Mouse (Mus musculus): ENCODE results near the gene Olfr643.

Olfr643 gene

DNA sequence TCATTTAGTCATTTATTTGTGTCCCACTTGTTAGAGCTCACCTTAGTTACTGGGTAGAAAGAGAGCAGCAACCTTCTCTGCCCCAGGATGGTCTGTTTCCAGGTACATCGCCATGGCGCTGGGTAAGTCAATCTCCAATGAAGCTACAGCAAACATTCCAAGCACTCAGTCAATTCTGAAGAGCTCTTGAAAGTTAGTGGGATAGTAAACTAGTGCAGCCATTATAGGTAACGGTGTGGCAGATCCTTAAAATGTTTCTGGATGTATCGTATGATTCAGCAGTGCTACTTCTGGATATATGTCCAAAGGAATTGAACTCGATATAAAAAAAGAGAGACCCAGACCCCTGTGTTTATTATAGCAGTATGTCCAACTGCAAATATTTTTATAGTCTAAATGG, at the start of gene Olfr643:
Gene Olfr643 (minus strand): TSS at position 101 of the 400 bp plus-strand sequence.
- peak; percentile 0 for DNase-seq (ENCODE audit: low spot score)

DNA sequence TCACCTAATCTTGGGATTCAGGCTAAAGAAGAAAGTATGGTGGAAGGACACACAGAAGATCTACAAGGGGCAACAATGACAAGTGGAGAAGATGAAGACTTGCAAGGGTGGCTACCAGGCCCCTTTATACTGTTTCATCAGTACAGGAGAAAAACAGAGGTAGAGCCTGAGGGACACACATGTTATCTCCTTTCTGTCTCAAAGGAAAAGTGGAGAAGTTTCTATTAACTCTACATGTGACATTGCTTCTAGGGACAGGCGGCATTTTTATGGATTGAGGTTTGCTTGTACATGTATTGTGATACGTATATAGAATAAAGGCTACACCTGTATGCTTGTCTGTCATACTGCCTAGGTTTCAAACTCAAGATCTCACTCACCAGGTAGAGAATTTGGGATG, 46.1 kb upstream of the Olfr643 start, which contains the start of gene Olfr648:
Gene Olfr648 (minus strand): TSS at position 101 of the 400 bp plus-strand sequence.
- DNase-seq (ENCODE audit: low spot score) = no peak

DNA sequence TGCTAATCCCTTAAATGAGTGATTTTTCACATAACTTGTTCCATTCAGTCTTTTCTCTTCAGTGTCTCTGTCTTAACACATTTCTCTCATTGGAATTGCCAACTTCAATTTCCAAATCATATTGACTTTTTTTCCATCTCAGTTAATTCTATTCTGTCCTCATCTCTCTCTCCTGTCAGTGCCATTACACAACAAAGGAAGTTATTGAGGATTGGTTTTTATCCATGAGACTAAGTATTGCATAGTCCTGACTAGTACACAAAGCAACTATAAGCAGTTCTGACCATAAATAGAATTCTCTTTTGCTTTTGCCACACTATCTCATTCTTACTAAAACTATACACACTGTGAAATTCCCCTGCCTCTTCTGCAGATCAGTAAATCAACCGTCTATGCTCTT, 41.9 kb upstream of the Olfr643 start:
- DNase-seq (ENCODE audit: low spot score) = no peak

DNA sequence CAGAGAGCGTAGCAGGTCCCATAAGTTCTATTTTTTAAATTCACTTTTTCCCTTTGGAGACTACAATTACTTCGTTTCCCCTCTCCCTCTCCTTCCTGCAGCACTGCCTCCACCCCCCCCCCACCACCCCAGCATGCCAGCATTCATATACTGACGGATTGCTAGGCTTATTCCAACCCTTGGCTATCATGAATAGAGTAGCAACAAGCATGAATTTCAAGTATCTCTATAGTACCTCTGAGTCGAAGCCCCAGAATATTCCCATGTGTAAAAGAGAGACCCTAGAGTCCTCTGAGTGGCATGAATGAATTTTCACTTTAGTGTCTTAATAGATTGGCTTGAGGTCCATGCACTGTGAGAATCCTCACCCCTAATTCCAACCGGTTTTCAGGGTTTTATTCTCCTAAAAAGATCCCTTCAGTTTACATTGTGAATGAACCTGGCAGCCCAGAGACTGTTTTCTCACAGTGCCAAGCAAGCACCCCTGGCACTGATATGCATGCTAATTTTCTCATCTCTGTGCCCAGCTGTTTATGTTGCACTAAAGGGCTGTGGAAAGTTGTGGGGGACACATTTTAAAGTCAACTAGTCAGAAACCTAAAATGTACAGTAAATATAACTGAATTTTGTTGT, 41.3 kb upstream of the Olfr643 start:
- DNase-seq (ENCODE audit: low spot score) = no peak

DNA sequence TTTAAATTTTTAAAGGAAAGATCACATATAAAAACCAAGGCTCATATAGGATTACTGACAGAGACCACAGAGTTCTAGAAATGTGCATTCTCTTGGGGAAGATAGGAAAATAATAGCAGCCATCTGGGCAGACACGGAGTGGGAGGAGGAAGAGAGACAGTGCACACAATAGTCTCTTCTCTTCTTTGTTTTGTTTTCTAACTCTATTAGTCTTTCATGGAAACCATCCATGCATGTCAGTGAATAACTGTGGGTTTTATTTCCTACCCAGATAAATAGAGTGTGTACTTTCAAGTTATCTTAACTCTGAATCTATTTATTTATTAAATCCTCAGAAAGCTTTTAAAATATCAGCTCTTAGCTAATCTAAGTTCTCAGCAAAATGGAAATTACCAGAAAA, 37.9 kb upstream of the Olfr643 start:
- DNase-seq (ENCODE audit: low spot score) = no peak

DNA sequence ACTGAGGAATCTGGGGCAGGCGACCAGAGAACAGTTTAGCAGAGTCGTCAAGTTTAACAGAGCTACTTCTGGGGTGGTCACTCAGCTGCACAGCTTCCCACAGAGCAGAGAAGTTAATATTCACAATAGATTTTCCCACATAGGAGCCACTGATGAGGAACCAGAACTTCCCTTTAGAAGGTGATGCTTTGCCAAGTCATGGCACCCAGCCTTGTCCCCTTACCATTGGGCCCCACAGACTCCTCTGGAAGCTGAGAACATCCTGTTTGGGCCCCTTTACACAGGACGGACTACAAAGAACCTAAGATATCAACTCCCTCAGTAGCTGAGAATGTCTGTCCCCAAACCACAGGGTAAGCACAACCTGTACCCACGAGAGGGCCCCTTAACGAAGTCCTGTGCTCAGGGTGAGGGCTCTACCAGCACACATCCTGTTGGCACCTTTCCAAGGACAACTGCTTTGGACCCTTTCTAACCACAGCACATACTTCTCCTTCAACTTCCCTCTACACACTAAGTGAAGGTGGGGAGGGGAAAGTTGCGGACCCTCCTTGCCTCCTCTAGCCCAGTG, 32.5 kb upstream of the Olfr643 start:
- DNase-seq (ENCODE audit: low spot score) = peak; percentile 2

DNA sequence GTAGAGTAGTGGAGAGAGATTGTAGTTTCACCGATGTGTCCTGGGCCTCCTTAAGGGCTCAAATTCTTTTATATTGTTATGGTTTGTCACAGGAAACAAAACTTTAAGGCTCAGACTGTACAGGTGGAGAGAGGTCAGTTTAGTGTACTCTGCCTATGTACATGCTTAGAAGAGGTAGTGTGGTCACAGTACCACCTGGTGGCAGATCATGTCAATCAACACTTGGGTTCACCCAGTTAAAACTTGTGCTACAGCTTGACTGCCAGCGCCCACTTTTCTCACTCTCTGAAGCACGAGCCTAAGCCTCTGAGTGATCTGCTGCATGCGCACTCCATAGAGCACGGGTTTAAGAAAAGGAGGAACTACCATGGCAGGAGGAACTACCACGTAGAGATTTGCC, 29.9 kb upstream of the Olfr643 start:
- DNase-seq (ENCODE audit: low spot score) = no peak

DNA sequence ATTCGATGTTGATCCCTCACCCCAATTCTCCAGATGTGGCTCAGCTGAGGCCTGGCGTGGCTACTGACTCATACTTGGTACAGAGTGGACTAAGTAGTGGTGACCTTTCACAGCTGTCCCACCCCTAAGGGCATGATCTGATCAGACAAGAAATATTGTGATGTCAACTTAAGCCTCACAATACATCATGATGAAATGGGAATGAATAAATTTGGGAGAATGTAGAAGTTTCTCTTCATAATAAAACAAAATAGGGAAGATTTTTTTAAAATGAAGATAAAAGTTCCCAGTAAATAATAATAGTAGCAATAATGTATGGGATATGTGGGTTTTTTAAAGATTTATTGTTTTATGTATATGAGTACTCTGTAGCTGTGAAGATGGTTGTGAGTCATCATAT, 13.3 kb upstream of the Olfr643 start, which contains the start of gene Ubqlnl:
Gene Ubqlnl (minus strand): TSS at position 101 of the 400 bp plus-strand sequence.
- DNase-seq (ENCODE audit: low spot score) = no peak

DNA sequence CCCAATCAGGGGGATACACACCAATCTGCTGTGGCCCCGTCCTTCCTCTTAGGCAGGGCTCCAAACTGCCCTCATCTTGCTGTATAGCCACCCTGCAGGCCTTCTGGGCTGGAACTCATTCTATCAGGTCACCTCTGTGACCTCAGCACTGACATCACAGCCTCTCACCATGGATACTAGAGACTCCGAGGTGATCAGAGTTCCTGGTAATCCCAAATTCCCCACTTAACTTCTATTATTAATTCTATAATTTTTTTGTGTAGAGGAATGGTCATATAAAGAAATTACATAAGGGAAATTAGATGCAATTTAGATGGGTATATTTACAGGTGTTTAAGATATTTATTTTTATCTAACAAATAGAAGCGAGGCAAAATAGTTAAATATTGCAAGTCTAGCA, 6.0 kb upstream of the Olfr643 start, which contains the start of gene Ubqln3:
Gene Ubqln3 (minus strand): TSS at position 101 of the 400 bp plus-strand sequence.
- DNase-seq (ENCODE audit: low spot score) = no peak

DNA sequence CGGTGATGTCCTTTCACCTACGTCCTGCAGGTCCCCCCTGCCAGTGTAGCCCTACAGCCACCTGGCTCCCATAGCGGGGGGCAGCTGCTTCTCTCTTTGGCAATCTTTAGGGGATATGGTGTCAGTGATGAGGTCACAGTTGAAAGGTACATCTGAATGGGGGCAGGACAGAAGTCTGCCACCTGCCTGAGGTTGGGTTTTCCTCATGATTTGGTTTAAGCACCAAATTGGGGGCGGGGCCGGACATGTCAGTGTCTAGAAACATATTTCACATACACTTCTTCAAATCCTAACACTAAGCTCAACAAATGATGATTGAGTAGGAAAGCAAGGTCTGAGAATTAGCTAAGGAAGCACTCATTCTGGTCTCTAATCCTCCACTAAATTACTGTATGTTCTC, 7.5 kb downstream of the Olfr643 start, which contains the start of gene Ubqln5:
Gene Ubqln5 (minus strand): TSS at position 101 of the 400 bp plus-strand sequence.
- no peak for DNase-seq (ENCODE audit: low spot score)

DNA sequence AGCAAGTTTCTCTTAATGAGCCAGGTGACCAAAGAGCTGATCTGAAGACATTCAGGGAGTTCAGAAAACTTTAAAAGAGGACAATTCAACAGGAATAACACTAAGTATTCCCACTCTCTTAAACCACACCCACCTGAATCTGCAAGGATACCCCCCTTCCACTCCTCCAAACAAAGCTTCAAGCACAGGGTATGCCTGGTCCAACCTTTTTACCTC, 32.5 kb downstream of the Olfr643 start, which contains the start of gene Olfr646:
Gene Olfr646 (plus strand): TSS at position 117 of the 216 bp plus-strand sequence.
- no peak for DNase-seq (ENCODE audit: low spot score)

DNA sequence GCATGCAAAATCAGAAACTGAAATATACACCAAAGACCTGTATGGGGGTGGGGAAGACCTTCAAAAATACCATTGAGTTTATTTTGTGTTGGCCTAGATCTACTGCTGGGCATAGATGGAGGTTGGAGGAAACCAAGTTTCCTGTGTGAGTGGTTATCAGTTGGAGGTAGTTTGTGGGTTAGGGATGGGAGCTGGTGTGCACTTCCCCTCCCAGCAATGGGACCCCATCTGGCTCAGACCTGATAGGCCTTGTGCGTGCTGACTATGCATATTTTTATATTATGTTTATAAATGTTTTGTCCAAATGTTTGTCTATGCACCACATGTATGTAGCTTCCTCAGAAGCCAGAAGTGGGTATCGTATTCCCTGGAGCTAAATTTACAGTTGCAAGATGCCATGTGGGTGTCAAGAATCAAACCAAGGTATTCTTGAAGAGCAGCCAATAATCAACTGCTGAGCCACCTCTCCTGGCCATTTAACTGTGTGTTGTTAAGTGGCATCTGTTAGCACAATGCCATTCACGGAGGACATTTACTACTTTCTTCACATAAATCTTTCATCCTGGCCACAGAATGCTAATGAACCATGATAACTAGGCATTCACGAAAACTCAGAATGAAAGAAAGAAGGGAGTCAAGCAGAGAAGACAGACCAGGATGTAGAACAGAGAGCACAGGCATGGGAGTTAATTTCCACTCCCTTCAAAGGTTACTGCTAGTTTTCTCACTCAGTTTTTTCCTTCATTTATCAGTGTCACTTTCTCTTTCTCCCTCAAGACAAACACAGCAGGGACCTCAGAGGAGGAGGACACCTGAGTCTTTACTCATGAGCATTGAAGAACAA, 33.1 kb downstream of the Olfr643 start:
- DNase-seq (ENCODE audit: low spot score) = no peak

DNA sequence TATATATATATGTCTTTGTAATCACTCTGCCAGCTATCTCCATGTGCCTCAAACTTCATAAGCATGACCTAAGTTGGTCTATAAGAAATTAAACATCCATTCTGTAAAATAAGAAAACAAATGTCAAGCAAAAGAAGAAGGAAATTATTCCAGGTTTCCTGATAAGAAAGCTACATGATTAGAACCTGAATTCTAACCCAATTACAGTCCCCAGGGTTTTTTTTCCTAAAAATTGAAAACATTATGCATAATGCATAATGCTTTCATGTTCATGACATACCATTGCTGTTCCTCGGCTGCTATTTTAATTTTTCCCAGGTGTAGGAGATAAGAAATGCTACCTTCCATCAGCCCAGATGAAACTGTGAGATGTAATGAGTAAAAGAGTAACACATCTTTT, 51.8 kb downstream of the Olfr643 start, which contains the start of gene Olfr645:
Gene Olfr645 (minus strand): TSS at position 101 of the 400 bp plus-strand sequence.
- DNase-seq (ENCODE audit: low spot score) = no peak

DNA sequence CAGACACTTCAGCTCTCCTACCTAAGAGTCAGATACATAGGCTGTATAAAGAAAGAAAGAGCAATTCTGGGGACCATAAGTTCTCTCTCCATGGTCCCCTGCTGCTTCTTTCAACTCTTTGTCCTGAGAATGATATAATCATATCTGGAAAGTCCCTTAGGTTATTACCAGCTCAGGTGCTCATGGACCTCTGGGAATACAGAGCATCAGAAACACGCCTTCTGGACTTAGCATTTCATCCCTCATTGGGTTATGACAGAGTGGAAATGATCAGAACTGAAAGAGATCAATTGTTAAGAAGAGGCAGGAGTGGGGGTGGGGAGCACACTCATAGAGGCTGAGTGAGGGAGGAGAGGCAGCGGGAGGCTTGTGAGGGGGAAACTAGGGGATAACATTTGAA, 65.4 kb downstream of the Olfr643 start, which contains the start of gene Olfr644:
Gene Olfr644 (minus strand): TSS at position 101 of the 400 bp plus-strand sequence.
- DNase-seq (ENCODE audit: low spot score) = no peak

DNA sequence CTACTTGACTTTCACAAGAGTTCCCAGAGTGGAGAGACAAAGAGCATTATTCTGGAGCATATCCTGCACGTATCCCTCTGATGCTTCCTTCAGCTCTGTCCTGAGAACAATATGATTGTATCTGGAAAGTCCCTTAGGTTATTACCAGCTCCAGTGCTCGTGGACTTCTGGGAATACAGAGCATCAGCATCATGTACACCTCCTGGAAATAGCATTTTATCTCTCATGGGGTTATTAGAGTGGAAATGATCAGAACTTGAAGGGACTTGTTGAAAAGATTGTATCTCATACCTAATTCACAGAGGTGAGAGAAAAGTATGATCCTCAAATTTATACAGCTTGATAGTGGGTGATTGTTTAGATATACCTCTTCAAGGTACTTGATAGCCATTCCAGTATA, 75.9 kb downstream of the Olfr643 start, which contains the start of gene 4930516K23Rik:
Gene 4930516K23Rik (minus strand): TSS at position 101 of the 400 bp plus-strand sequence.
- DNase-seq (ENCODE audit: low spot score) = no peak

DNA sequence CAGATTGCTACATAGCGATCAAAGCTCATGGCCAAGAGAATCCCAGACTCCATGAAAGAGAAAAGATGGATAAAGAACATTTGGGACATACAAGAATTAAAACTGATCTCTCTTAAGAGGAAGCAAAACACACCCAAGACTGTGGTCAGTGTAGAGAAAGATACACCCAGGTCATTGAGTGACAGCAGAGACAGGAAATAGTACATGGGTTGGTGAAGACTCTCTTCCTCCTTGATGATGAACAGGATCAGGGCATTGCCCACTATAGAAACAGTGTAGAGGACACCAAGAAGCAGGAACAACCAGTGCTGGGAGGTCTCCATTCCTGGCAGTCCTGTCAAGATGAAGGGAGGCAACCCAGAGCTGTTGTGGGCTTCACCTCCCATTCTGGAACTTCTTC, 78.0 kb downstream of the Olfr643 start:
- no peak for DNase-seq (ENCODE audit: low spot score)

DNA sequence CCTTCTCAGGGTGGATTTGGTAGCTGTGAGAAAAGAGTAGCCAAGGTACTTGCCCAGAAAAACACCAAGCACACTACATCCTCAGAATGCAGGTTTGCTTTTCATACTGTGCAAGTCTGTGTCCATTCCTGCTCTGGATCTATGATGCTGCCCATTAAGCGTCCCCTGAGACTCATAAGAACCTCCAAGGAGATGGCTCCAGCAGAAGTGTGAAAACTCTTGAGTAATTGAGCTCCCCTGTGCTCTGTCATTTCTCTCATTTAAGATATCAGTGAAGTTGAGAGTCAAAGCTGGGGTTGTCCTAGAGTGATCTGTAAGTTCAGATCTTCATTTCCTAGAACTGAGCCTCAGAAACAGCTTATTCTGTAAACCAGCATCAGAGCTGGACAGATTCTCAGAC, 84.6 kb downstream of the Olfr643 start, which contains the start of gene Olfr642:
Gene Olfr642 (minus strand): TSS at position 101 of the 400 bp plus-strand sequence.
- no peak for DNase-seq (ENCODE audit: low spot score)

DNA sequence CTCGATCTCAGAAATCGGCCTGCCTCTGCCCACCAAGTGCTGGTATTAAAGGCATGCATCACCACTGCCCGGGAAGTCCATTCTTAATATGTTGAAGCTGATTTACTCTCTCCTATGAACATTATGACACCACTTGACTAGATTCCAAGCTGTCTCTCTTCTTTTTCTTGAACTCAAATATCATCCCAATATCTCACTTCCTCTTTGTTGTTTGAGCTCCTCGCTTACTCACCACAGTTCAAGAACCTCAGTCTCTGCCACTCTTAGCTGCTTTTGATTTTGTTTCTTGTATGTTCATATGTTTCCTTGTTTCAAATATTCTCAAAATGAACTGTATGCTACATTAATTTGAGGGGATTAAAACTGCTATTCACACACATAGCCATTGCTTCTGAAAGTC, 86.5 kb downstream of the Olfr643 start:
- DNase-seq (ENCODE audit: low spot score) = no peak

DNA sequence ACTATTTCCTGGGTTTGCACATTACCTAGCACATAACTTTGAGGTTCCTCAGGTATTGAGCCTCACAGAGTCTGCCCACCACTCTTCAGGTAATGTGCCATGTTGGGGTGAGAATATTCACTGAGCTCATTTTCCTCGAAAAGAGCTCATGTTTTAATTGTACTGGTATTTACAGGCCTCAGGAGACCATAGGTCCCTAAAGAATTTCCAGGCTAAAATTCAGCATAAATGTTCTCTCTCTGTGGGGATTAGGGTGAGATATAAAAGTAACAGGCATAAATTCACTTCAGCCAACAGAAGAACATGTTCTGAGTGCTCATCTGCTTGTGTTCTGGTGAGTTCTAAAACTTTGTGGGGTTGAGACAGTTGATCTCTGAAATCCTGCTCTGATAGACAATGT, 102.1 kb downstream of the Olfr643 start, which contains the start of gene Olfr641:
Gene Olfr641 (plus strand): TSS at position 301 of the 400 bp plus-strand sequence.
- no peak for DNase-seq (ENCODE audit: low spot score)

DNA sequence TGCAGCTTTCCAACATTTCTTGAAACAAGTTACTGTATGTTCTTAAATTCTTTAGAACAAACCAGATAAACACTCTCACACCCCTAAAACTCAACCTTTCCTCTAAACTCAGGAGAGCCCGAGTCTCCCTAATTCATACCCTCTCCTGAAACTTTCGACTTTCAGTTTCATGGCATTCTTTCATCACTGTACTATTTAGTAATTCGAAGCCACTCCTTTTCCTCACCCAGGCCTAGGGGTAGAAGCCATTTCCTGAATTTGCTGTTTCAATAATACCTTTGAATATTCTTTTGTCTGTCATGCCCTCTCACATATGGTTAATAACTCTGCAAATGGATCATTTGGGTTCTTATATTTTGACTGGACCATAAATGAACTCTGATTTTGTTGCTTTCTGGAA, 110.2 kb downstream of the Olfr643 start:
- DNase-seq (ENCODE audit: low spot score) = no peak

DNA sequence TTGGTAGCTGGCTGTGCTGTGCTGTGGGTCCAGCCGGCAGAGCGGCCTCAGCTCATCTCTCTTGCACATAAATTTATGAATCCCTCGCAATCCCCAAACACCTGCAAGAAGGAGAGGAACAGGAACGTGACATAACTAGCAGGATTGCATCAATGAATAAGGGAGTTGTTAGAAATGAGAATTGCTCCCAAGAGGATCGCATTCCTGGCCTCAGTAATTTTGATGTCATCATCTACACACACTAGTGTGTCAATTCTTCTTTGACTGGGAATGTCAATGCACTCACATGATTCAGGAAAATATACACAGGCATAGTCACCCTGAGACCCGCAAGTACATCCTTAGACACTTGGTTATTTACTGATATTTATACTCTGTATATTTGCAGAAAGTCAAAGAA, 111.7 kb downstream of the Olfr643 start, which contains the start of gene Olfr640:
Gene Olfr640 (minus strand): TSS at position 101 of the 400 bp plus-strand sequence.
- no peak for DNase-seq (ENCODE audit: low spot score)

DNA sequence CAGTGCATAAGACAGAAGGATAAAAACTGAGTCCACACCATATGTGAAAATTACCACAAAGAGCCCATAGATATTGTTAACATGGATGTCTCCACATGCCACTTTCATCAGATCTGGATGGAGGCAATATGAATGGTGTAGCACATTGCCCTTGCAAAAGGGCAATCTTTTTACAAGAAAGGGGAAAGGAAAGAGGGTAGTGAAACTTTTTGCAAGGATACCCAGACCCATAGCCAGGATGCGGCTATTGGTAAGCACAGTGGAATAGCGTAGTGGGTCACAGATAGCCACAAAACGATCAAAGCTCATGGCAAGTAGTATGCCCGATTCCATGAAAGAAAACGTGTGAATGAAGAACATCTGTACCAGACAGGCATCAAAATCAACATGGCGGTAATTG, 115.6 kb downstream of the Olfr643 start:
- no peak for DNase-seq (ENCODE audit: low spot score)
